In genomic region chr2:35890635-35891034, GRCm38 (mm10) we compare ENCODE assay signal across 20 mouse cellular contexts.
"Had no signal": no experiment of that assay in that cellular context is flagged by ENCODE, and none has a peak within 500 bp of the region (broad histone marks: within the 10 kb centered on the region; RNA-seq: fewer than 3 reads in every experiment).

No protein-coding gene starts in this region.

- H3K27me3 ChIP-seq: midbrain, embryonic 12.5 days; neural tube, embryonic 13.5 days; neural tube, embryonic 15.5 days; stomach, embryonic 15.5 days had no signal

- DNase-seq: lung, adult 18-20 months; lung, embryonic 14.5 days; lung, postnatal 10 days; lung, postnatal 4 days; midbrain, embryonic 14.5 days; retina, postnatal 1 day; right cerebral cortex, adult 18-20 months; right cerebral cortex, postnatal 25 days; right cerebral cortex, postnatal 4 days; thymus, adult 2 months; thymus, postnatal 25 days; thymus, postnatal 4 days had no signal

- H3K27ac ChIP-seq: liver, embryonic 14.5 days; midbrain, embryonic 10.5 days; midbrain, embryonic 12.5 days; neural tube, embryonic 13.5 days; neural tube, embryonic 15.5 days; stomach, embryonic 15.5 days had no signal

- H3K9me3 ChIP-seq: midbrain, embryonic 10.5 days; midbrain, embryonic 12.5 days; neural tube, embryonic 13.5 days; neural tube, embryonic 15.5 days; stomach, embryonic 15.5 days had no signal

- ATAC-seq: midbrain, embryonic 16.5 days had no signal

- H3K4me2 ChIP-seq: lung, embryonic 14.5 days; midbrain, embryonic 12.5 days; neural tube, embryonic 13.5 days; neural tube, embryonic 15.5 days; stomach, embryonic 15.5 days had no signal

- H3K9ac ChIP-seq: liver, embryonic 14.5 days; lung, embryonic 14.5 days; midbrain, embryonic 12.5 days; neural tube, embryonic 13.5 days; neural tube, embryonic 15.5 days; stomach, embryonic 15.5 days had no signal

- H3K4me3 ChIP-seq: midbrain, embryonic 10.5 days; midbrain, embryonic 12.5 days; myocyte; neural tube, embryonic 13.5 days; neural tube, embryonic 15.5 days; stomach, embryonic 15.5 days had no signal

- H3K36me3 ChIP-seq: midbrain, embryonic 10.5 days; midbrain, embryonic 12.5 days; neural tube, embryonic 13.5 days; neural tube, embryonic 15.5 days; stomach, embryonic 15.5 days had no signal

- H3K4me1 ChIP-seq: midbrain, embryonic 10.5 days; midbrain, embryonic 12.5 days; neural tube, embryonic 13.5 days; neural tube, embryonic 15.5 days; stomach, embryonic 15.5 days had no signal
